In the genomic region with DNA sequence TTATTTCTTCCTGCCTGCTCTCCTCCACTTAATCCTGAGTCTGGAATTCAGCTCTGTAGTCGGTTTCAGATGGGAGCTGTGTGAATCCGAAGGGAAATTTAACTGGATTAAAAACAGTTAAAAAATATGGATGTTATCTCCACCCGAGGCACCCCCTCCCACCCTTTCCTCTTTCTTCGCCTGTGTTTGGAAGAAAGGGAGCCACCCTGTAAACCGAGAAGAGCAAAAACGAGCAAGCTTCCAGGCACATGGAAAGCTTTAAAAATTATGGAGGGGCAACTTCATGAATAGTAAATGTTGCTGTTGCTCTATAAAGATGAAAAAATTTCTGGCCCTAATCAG, we compare ENCODE assay signal across 9 mouse cellular contexts. TPM values are rescaled to one million over a fixed set of nuclear protein-coding genes. Genes with fewer than 3 reads are reported as not detected.
DNase-seq lines count a peak whose midpoint lies in the region; ATAC-seq and TF ChIP-seq lines count a peak whose summit lies in the region.
"Had no signal": no experiment of that assay in that cellular context is flagged by ENCODE, and none has a peak within 500 bp of the region (broad histone marks: within the 10 kb centered on the region; RNA-seq: fewer than 3 reads in every experiment).

No protein-coding gene starts in this region.

- 31% methylated on average over 6 of the region's 6 CpGs for WGBS in neural tube, embryonic 11.5 days
- WGBS in heart, embryonic 16.5 days: 22% methylated on average over 6 of the region's 6 CpGs
- WGBS in liver, embryonic 13.5 days (ENCODE audit: insufficient replicate concordance): 20% methylated on average over 6 of the region's 6 CpGs
- WGBS in stomach, postnatal 0 days: 10% methylated on average over 6 of the region's 6 CpGs

- H3K4me2 ChIP-seq in neural tube, embryonic 11.5 days (ENCODE audit: low read depth): peak overlapping the region; percentile 55
- H3K4me2 ChIP-seq in heart, embryonic 16.5 days (ENCODE audit: low read depth, low read length): peak overlapping the region; percentile 92
- peak overlapping the region; percentile 14; the same call in 1 of the 2 replicates for H3K4me2 ChIP-seq in liver, embryonic 13.5 days
- H3K4me2 ChIP-seq in stomach, postnatal 0 days (replicated peaks; ENCODE audit: low read depth): peak overlapping the region; percentile 65

- peaks cover 3% of the 10 kb centered on the region; the same call in 1 of the 2 replicates for H3K4me1 ChIP-seq in neural tube, embryonic 11.5 days (ENCODE audit: control insufficient read depth, insufficient read depth, low read length)
- H3K4me1 ChIP-seq in heart, embryonic 16.5 days (ENCODE audit: control insufficient read depth, insufficient read depth, low read length): peaks cover 36% of the 10 kb centered on the region
- no peaks in the 10 kb centered on the region for H3K4me1 ChIP-seq in liver, embryonic 13.5 days (replicated peaks)
- H3K4me1 ChIP-seq in stomach, postnatal 0 days (replicated peaks; ENCODE audit: control insufficient read depth, insufficient read depth): no peaks in the 10 kb centered on the region

- TF ChIP-seq CTCF in stomach, postnatal 0 days (IDR thresholded peaks at IDR 0.05; ENCODE audit: low read depth): no peak

- H3K9me3 ChIP-seq in neural tube, embryonic 11.5 days (ENCODE audit: control insufficient read depth, low read length): no peaks in the 10 kb centered on the region
- no peaks in the 10 kb centered on the region for H3K9me3 ChIP-seq in heart, embryonic 16.5 days (replicated peaks; ENCODE audit: control insufficient read depth, low read length)
- no peaks in the 10 kb centered on the region for H3K9me3 ChIP-seq in liver, embryonic 13.5 days (replicated peaks)
- no peaks in the 10 kb centered on the region for H3K9me3 ChIP-seq in stomach, postnatal 0 days (ENCODE audit: control insufficient read depth, low read length)

- H3K27me3 ChIP-seq in neural tube, embryonic 11.5 days (ENCODE audit: control insufficient read depth, insufficient read depth, low read length): no peaks in the 10 kb centered on the region
- H3K27me3 ChIP-seq in heart, embryonic 16.5 days (ENCODE audit: control insufficient read depth, insufficient read depth, low read length): no peaks in the 10 kb centered on the region
- H3K27me3 ChIP-seq in liver, embryonic 13.5 days: peaks cover 31% of the 10 kb centered on the region
- no peaks in the 10 kb centered on the region for H3K27me3 ChIP-seq in stomach, postnatal 0 days (ENCODE audit: control insufficient read depth, insufficient read depth, low read length)

- no peaks in the 10 kb centered on the region for H3K36me3 ChIP-seq in neural tube, embryonic 11.5 days (ENCODE audit: control insufficient read depth, insufficient read depth, low read length)
- no peaks in the 10 kb centered on the region for H3K36me3 ChIP-seq in heart, embryonic 16.5 days (ENCODE audit: control insufficient read depth, insufficient read depth)
- no peaks in the 10 kb centered on the region for H3K36me3 ChIP-seq in liver, embryonic 13.5 days
- no peaks in the 10 kb centered on the region for H3K36me3 ChIP-seq in stomach, postnatal 0 days (ENCODE audit: control insufficient read depth, insufficient read depth, low read length)

- no peak overlapping the region for H3K27ac ChIP-seq in neural tube, embryonic 11.5 days (ENCODE audit: low read depth, low read length)
- H3K27ac ChIP-seq in heart, embryonic 16.5 days (ENCODE audit: low read length): peak overlapping the region; percentile 74
- no peak overlapping the region for H3K27ac ChIP-seq in liver, embryonic 13.5 days
- peak overlapping the region; percentile 4; the same call in 1 of the 2 replicates for H3K27ac ChIP-seq in stomach, postnatal 0 days (replicated peaks)

- no peak for ATAC-seq in neural tube, embryonic 11.5 days (ENCODE audit: insufficient read depth, low FRiP score, low TSS enrichment)
- ATAC-seq in heart, embryonic 16.5 days (replicated peaks; ENCODE audit: extremely low read depth, insufficient read depth, low FRiP score): no peak
- no peak for ATAC-seq in liver, embryonic 13.5 days (ENCODE audit: low read depth)
- ATAC-seq in stomach, postnatal 0 days (ENCODE audit: low FRiP score, low TSS enrichment): no peak

- DNase-seq in neural tube, embryonic 11.5 days (ENCODE audit: low spot score): no peak
- DNase-seq in neural tube, embryonic 10.5 days (ENCODE audit: extremely low spot score, low spot score): no peak
- DNase-seq in liver, embryonic 13.5 days: no peak
- no peak for DNase-seq in stomach, postnatal 0 days (ENCODE audit: low spot score)
- DNase-seq in spleen, postnatal 4 days (ENCODE audit: low spot score in 2 of 2): no peak
- DNase-seq in adrenal gland, postnatal 4 days (ENCODE audit: low spot score in 2 of 2): no peak
- DNase-seq: right cerebral cortex, postnatal 14 days had no signal

- no peak overlapping the region; the same call in 1 of the 2 replicates for H3K9ac ChIP-seq in neural tube, embryonic 11.5 days (ENCODE audit: low read length)
- peak overlapping the region; percentile 73 for H3K9ac ChIP-seq in heart, embryonic 16.5 days (ENCODE audit: low read length)
- H3K9ac ChIP-seq in liver, embryonic 13.5 days: no peak overlapping the region
- peak overlapping the region; percentile 56 for H3K9ac ChIP-seq in stomach, postnatal 0 days (ENCODE audit: low read length)

- H3K4me3 ChIP-seq in neural tube, embryonic 11.5 days (ENCODE audit: low read depth, low read length): peak overlapping the region; percentile 39
- peak overlapping the region; percentile 68 for H3K4me3 ChIP-seq in heart, embryonic 16.5 days (ENCODE audit: low read length)
- peak overlapping the region; percentile 47 for H3K4me3 ChIP-seq in liver, embryonic 13.5 days (replicated peaks)
- H3K4me3 ChIP-seq in stomach, postnatal 0 days (ENCODE audit: low read depth, low read length): peak overlapping the region; percentile 51

- TF ChIP-seq EP300 in stomach, postnatal 0 days (optimal IDR thresholded peaks at IDR 0.05): no peak

RNA-seq across cellular contexts. Expression of gene C9, which starts 57.4 kb away (rescaled TPM):
- polyA plus RNA-seq in neural tube, embryonic 11.5 days (2014; fragmentation: Nextera tagmentation; extraction: Ambion mirVana): not detected in 2 replicates
- not detected in 2 replicates for polyA plus RNA-seq in heart, embryonic 16.5 days (2015; fragmentation: Nextera tagmentation; extraction: Ambion mirVana)
- 0.50 and 0.71 TPM in 2 replicates for polyA plus RNA-seq in liver, embryonic 13.5 days (2015; fragmentation: Nextera tagmentation; extraction: Ambion mirVana)
- polyA plus RNA-seq in stomach, postnatal 0 days (2015; fragmentation: Nextera tagmentation; extraction: Ambion mirVana): not detected in 2 replicates
- total RNA-seq in adrenal gland, postnatal 4 days (2021): 1 to 10 TPM in 1 of 2 experiments, not detected in 1; 1.0 TPM
- total RNA-seq: left cerebral cortex, postnatal 10 days had no signal

Comparison
In these comparisons a context has a peak if more than half of its experiments do, and no peak if none do; other contexts are left out.
1. H3K27ac ChIP-seq: peak in heart, embryonic 16.5 days (single experiment) and stomach, postnatal 0 days (single experiment); none in neural tube, embryonic 11.5 days (single experiment) and liver, embryonic 13.5 days (single experiment).
2. H3K4me2 ChIP-seq: peak in every context shown above with its lines; median percentile 92 in heart, embryonic 16.5 days; 65 in stomach, postnatal 0 days; 55 in neural tube, embryonic 11.5 days; 14 in liver, embryonic 13.5 days.
3. H3K9ac ChIP-seq: peak in heart, embryonic 16.5 days (single experiment) and stomach, postnatal 0 days (single experiment); none in neural tube, embryonic 11.5 days (single experiment) and liver, embryonic 13.5 days (single experiment).
4. Peak in every context shown above with its lines, with median percentiles within 50 percentile points of each other: H3K4me3 ChIP-seq.